Mouse (Mus musculus) spleen, embryonic (tissue): ENCODE data around the gene Itgb1bp2.
"Not testable (repeated sequence)": the region's sequence is repeated elsewhere in the genome, so short reads cannot be mapped to it uniquely, and the experiment has no call there.

Experiments
- CTCF ChIA-PET: fragments of 350-600 bp; sonication (Branson Sonifier 250); formaldehyde crosslinking; loops from one replicate; lab custom pipeline; 2022; lab: Charles Lee

Itgb1bp2 gene

GRCm38 (mm10) chrX:101448886-101449475, at the start of gene Itgb1bp2:
Gene Itgb1bp2 (plus strand): TSS chrX:101449088.
- CTCF ChIA-PET, result no interaction called here

DNA sequence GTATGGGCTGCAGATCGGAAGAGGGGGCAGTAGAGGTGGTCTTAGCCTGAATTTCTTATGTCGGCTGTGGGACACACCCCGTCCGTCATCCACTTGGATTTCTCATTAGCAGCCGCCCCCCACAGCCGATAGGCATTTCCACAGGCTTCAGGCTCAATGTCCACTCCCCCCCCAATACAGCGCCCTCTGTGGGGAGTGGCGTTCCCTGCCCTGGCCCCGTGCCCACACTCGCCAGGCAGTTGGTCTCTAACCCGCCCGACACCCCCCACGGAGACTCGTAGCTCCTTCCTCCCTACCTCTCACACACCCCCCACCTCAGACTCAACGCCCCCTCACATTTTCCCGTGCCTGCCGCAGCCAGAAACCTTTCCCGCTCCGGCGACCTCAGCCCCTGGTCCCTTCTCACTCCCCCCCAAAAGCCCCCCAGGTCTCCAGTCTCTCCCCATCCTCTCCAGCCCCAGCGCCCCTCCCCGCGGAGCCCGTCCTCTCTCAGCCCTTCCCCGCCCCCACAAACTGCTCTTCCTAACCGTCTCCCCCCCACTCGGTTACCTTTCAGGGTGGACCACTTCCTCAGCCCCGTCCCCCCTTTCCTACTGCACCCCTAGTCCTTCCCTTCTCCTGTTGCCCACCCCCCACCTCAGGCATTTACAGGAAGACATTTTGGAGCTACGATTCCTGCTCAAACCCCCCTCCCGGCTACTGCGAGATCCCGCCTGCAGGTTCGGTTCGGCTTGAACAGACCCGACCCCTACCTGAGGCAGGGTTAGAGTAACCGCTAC, 29.8 kb upstream of the Itgb1bp2 start:
- CTCF ChIA-PET, result no interaction called here

GRCm38 (mm10) chrX:101419725-101420699, 28.9 kb upstream of the Itgb1bp2 start:
- CTCF ChIA-PET, result interaction anchor here (0.5 kb wide), 1 partner anchor 289 kb away, joined by 3 read pairs; no protein-coding TSS in a partner anchor

DNA sequence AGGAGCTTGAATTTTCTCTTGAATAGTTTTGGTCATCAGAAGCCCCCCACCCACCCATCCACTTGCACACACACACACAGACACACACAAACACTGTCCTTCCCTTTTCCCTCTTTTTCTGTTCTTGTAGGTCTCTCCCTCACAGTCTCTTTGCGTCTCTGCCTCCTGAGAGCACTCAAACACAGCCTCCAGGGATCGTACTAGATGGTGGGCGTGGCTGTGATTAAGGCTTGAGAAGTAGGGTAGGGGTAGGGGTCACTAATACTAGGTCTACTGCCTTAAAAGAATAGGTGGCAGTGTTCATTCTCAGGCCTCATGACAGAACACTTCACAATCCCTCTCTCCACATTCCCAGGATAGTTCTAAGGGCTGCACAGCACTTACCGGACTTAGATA, 28.2 kb upstream of the Itgb1bp2 start, which contains the start of gene Zmym3:
TSS of gene Zmym3 (minus strand) at position 150 of the 396 bp plus-strand sequence.
- CTCF ChIA-PET, result interaction anchor here (0.5 kb wide), 1 partner anchor 290 kb away, joined by 3 read pairs; no protein-coding TSS in a partner anchor

DNA sequence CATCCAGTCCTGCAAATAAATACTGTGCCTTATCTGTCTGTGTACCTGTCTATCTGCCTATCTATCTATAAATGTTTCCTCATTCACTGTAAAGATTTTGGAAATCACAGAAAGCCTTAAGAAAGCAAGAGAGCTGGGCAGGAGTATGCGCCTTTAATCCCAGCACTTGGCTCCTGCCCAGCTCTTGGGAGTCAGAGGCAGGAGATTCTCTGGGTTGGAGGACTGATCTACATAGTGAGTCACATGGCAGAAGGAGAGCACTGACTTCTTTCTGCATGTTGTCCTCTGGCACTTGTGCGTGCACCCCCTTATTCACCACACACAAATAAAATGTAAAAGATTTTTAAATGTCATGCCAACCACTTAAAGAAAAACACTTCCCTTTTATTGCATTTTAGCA, 25.4 kb upstream of the Itgb1bp2 start:
- CTCF ChIA-PET, result interaction anchor here (0.6 kb wide), 1 partner anchor 8 kb away, joined by 9 read pairs; no protein-coding TSS in a partner anchor

DNA sequence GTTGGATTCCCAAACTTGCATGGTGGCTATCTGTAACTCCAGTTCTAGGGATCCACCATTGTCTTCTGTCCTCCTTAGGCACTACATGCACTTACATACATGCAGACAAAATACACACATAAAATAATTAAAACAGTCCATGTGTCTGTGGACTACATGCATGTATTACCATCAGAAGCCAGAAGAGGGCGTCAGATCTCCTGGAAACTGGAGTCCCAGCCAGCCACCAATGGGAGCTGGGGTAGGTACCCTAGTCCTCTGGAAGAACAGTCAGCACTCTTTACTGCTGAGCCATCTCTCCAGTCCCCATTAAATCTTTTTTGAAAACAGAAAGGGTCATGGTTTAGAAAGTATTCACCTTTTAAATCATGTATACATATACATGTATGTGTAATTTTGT, 21.1 kb upstream of the Itgb1bp2 start:
- CTCF ChIA-PET, result no interaction called here

GRCm38 (mm10) chrX:101428785-101429141, 20.1 kb upstream of the Itgb1bp2 start:
- CTCF ChIA-PET, result no interaction called here

DNA sequence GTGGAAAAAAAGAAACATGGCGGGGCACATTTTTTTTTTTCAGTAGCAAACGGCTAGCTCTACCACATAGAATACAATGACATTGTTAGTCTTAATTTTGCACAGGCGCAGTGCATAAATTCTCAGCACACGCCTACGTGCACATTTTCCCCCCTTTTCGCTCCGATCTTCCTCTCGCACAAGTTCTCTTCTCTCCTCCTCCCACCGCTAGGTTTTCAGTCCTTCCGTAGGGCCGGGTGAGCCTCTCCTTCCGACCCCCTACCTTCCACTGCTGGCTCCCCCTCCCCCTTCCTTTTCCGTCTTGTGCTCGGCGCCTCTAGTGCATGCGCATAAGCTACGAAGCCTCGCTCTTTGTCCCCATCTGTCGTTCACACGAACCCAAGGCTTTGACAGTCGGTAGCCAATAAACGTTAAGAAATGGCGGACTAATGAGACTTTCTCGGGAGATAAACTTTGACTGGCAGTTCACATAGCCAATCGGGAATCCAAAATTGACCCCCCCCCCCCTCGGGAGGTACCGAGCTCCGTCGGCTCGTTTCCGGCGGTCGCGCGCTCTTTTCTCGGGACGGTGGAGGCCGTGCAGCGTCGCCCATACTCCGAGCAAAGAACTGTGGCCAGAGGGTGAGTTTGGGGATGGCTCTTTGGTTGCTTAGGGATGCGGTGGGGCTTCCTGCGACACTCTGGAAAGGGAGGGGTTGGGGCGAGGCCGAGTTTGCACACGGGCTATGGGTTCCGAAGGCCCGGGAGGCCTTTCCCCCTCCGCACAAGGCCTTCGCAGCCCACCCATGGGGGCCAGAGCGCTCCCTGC, 19.5 kb upstream of the Itgb1bp2 start, which contains the start of gene Nono:
TSS of gene Nono (plus strand) at position 177 of the 808 bp plus-strand sequence.
- CTCF ChIA-PET, result interaction anchor here (0.6 kb wide), 1 partner anchor 274 kb away, joined by 3 read pairs; no protein-coding TSS in a partner anchor

- CTCF ChIA-PET, result interaction anchor here (0.6 kb wide), 1 partner anchor 274 kb away, joined by 3 read pairs; no protein-coding TSS in a partner anchor
These were observed 18.9 kb upstream of the Itgb1bp2 start for GRCm38 (mm10) chrX:101429976-101430375.

DNA sequence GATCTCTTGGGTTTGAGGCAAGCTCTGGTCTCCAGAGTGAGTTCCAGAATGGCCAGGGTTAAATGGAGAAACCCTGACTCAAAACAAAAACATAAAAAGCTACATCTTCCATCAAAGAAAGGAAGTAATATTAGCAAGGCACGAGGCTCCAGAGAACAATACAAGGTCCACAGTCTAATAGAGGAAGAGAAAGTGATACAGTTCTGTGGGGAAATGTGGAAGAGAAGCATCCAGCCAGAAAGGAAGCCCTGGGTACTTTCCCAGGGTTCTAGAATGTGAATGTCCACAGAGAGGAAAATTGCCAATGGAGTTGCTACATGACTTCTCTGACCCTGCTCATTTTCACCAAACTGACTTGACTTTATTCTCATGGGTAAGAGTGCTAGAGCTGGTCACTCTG, 2.3 kb downstream of the Itgb1bp2 start:
- CTCF ChIA-PET, result no interaction called here

DNA sequence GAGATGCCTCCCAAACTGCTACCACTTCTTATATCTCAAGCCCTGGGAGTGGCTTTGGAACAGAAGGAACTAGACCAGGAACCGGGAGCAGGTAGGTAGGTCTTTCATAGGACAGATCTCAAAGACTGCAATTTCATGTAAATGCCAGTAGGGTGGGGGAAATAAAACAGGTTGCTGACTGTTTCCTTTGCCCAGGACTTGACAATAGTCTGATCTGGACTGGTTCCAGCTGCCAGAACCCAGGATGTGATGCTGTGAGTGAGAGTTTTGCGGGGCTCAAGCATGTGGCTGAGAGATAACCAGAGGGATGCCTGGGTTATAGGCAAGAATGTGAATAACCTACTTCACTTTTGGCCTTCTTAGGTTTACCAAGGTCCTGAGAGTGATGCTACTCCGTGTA, 2.7 kb downstream of the Itgb1bp2 start:
- CTCF ChIA-PET, result no interaction called here

DNA sequence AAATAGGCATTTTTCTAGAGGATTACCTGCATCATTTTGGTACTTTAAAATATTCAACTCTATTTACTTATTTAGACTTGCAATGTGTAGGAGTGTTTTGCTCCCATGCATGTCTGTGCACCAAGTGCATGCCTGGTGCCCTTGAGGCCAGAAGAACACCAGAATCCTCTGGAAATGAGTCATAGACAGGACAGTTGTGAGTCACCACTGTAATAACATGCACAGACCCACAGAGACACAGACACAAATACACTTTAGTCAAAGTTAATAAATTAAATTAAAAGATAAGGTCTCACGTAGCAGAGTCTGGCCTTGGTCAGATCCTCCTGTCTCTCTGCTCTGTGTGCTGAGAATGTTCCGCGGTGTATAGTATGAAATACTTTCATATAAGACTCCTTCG, 23.3 kb downstream of the Itgb1bp2 start:
- CTCF ChIA-PET, result no interaction called here

- CTCF ChIA-PET, result interaction anchor here (0.6 kb wide), 1 partner anchor 313 kb away, joined by 3 read pairs; the partner anchor contains the start of genes 8030474K03Rik and Gm4779
These were observed 32.9 kb downstream of the Itgb1bp2 start for GRCm38 (mm10) chrX:101481604-101482350.

DNA sequence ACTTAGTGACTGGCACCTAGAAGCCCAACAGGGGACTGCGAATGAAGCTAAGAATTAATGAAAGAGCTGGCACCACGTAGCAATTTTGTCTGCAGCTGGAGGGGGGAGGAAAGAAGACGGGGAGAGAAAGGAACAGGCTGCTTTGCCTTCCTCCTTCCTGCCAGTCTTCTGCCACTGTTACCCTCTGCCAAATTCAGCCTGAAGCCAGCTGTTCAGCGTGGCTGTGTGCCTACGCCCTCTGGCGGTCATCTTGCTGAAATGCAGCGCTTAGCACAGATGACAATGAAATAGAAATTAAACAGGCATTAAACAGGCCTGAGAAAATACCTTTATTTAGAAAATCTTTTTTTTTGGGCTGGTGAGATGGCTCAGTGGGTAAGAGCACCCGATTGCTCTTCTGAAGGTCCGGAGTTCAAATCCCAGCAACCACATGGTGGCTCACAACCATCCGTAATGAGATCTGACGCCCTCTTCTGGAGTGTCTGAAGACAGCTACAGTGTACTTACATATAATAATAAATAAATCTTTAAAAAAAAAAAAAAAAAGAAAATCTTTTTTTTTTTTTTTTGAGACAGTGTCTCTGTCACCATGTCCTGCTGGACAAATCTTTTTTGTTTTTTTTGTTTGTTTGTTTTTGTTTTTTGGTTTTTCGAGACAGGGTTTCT, 37.7 kb downstream of the Itgb1bp2 start:
- CTCF ChIA-PET, result not testable (repeated sequence)
